Mouse (Mus musculus): ENCODE data around the gene Gadd45b.

The Gadd45b gene

GRCm38 (mm10) chr10:80935241-80935640 is 5.4 kb downstream of the Gadd45b start:
- DNase-seq (ENCODE audit: low spot score): no peak

GRCm38 (mm10) chr10:80935698-80936097 is 5.8 kb downstream of the Gadd45b start:
- DNase-seq (ENCODE audit: low spot score): no peak

DNA sequence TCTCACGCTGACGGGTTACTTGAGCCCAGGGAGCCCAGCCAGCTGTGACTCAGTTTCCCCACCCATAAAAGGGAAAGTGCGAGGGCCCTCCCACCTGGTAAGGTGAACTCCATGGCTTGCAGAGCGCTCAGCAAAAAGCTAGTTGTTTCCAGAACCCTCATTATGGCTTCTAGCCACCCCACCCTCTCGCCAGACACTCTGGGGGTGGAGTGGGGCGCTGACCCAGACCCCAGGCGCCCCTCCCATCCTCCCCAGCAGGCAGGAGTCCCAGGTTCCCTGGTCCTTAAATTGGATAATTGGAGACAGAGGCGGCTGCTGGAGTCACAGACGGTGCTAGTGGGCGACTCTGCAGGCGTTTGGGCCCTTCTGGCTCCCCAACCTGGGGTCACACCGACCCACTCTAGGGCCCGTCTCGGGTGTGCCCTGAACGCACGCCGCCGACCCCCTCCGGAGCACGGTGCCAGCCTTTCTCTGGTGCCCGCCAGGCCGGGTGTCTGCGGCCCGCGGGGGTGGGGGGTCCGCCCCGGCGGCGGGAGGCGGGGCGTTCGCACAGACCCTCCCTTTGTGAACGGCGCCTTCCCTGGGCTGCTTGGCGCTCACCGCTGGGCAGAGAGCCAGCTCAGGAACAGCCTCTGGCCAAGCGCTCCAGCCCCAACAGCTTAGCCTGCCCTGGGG is 6.4 kb downstream of the Gadd45b start:
- DNase-seq (ENCODE audit: low spot score): peak; percentile 67

DNA sequence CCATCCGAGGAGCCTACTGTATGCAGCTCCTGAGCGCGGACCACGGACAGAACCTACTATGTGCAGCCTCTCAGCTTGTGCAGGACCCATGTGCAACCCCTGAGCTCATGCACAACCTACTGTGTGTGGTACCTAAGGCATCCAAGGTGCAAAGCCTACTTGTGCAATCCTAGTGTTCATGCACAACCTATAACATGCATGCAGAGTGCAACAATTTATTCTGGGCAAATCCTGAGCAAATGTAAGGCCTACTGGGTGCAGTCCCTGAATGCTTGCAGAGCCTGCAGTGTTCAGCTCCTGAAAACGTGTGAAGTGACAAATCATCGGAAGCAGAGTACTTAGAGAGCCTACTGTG is 6.9 kb downstream of the Gadd45b start:
- DNase-seq (ENCODE audit: low spot score): no peak

GRCm38 (mm10) chr10:80937646-80938045 is 7.8 kb downstream of the Gadd45b start:
- peak; percentile 59 for DNase-seq (ENCODE audit: low spot score)

- no peak for DNase-seq (ENCODE audit: low spot score)
Observed at GRCm38 (mm10) chr10:80938831-80939550, 9.1 kb downstream of the Gadd45b start.

DNA sequence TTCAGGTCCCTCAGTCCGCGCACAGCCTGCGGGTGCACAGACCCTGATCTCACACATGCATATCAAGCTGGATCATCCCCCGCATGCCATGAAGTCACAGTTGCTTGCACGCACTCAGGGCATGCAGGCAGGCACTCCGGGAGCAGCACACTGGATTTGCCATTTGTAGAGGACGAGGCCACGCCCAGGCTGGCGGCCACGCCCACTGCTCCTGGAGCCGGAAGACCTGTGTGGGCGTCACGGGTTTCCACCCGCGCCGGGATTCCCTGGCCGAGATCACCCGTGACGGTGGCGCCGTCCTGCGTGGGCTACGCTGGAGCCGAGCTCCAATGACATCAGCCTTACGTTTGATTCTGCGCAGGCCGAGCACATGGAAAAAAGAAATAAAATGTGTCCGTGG is 9.8 kb downstream of the Gadd45b start:
- DNase-seq (ENCODE audit: low spot score): peak; percentile 71

DNA sequence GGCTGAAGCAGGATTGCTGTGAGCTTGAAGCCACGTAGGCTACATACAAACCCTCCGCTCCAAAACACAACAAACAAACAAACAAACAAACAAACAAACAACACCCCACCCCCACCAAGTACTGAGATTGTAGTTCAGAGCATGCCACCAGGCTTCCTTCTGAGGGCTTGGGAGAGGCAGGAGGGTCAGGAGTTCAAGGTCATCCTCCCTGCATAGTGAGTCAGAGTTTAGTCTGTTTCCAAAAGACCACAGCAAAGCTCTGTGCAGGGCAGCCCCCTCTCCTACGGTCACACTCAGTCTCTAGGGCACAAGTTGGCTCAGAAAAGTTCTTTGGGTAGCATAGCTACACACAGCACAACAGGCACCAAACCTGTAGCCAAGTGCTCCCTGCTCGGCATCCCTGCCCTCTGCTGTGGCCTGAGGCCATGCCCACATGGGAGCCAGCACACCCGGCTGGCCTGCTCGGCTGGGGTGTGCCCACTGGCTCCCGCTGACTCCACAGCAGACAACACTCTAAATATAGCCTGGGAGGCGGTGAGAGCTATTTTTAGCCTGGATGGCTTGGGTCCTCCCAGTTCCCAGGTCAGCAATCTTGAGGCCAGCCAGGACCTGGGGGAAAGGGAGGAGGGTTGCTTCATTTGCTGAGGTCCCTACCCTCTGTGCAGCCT is 10.6 kb downstream of the Gadd45b start:
- DNase-seq (ENCODE audit: low spot score): no peak

- no peak for DNase-seq (ENCODE audit: low spot score)
Observed at GRCm38 (mm10) chr10:80940988-80941347, 11.1 kb downstream of the Gadd45b start.

DNA sequence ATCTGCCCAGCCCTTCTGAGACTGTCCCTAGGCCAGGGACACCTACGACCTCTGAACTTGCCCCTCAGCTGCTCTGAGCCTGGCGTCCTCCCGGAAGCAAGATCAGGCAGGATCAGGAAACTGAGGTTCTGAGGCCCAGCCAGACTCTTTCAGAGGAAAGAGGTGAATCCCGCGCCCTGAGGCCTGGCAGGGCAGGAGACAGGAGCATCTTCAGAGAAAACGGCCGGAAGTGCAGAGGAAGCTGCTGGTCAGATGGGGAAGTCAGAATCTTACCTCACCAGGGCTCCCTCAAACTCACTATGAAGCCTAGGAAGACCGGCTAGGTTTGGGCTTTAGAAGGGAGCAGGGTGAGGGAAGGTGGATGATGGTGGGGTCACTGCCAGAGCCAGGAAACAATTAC is 13.0 kb downstream of the Gadd45b start:
- no peak for DNase-seq (ENCODE audit: low spot score)

DNA sequence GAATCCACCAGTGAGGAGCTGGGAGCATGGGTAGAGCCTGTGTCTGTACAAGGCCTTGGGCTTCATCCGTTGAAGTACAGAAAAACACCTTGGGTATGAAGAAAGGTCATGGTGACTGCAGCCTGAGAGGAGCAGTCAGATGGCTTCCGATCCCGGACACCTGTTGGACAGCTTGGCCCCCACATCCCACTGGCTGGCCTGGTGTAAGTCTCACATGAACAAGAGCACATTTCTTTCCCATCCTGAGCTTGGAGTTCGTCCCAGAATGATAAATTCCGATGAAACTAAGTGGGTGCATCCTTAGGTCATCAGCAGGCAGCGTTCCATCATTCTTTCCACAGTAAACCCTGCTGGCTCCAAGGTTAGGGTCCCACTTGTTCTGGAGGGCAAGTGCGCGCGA is 13.8 kb downstream of the Gadd45b start:
- no peak for DNase-seq (ENCODE audit: low spot score)

DNA sequence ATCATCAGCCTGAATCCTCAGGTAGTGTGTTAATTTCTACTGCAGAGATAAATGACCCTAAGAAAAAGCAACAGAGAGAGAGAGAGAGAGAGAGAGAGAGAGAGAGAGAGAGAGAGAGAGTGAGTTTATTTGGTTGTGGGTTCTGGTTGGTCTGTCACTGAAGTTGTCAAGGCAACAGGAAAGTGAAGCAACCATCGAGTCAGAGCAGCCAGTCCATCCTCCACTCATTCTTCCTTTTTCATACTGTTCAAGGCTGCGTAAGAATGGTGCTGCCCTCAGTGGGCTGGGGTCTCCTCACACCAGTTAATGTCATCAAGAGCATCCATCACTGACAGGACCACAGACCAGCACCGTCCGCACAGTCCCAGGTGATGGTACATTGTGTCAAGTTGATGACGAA is 14.4 kb downstream of the Gadd45b start:
- DNase-seq (ENCODE audit: low spot score): no peak

DNA sequence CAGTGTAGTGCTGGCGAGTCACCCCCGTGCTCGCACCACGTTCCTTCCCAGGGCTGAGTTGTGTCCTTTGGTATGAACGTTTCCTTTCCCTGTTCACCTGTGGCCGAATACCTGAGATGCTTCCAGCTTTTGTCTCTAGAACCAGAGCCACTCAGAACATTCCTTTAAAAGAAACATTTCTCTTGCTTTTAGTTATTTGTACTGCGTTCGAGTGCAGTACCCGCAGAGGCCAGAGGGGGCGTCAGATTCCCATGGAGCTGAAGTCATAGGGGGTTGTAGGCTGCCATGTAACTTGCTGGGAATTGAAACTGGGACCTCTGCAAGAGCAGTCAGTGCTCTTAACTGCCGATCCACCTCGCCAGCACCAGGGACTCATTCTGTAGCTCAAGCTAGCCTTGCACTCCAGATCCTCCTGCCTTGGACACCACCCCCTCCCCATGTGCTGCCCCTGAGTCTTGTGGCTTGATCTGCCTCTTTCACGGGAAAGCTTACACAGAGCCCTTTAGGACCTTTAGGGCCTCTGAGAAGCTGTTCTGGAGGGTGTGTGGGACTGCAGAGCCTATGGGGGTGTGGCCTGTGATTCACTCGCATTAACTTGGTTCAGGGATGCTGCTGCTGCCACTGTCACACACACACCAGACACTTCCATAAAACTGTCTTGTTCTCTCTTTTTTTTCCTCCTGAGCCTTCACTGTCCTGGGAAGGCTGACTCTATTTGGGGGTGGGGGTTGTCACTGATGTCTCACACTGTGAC is 17.0 kb downstream of the Gadd45b start:
- DNase-seq (ENCODE audit: low spot score): no peak

DNA sequence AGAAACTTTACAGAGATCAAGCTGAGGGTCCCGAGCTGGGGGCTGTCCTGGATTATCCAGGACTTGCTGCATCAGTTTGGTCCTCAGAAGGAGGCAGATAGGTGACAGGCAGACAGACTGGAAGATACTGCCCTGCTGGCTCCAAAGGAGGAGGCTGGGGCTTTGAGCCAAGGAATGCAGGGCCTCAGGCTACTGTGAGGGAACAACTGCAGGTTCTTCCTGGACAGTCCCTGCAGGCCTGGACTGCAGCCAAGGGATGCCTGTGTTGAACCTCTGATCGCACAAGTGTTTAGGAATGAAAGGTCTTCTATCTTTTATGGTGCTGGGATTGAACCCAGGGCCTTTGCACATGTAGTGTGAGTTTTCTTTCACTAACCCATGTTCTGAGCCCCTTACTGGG is 17.9 kb downstream of the Gadd45b start:
- DNase-seq (ENCODE audit: low spot score): no peak

- DNase-seq (ENCODE audit: low spot score): no peak
Observed at GRCm38 (mm10) chr10:80948570-80948969, 18.7 kb downstream of the Gadd45b start.

DNA sequence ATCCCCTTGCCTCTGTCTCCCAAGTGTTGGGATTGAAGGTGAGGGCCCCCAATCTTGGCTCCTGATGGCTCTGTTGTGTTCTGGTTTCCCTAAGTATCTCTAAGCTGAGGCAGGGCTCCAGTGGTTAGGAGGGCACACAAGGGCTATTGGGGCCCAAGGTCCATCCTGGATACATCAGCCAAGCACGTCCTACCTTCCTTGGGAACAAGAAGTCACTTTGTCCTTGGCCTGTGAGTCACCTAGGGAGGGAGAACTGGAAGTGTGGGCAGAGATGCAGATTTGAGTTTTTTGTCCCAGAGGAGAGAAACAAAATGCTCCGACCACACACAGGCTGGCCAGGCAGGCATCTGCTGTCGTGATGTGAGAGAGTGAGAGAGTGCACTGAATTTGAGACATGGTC is 19.2 kb downstream of the Gadd45b start:
- no peak for DNase-seq (ENCODE audit: low spot score)

GRCm38 (mm10) chr10:80950314-80950713 is 20.4 kb downstream of the Gadd45b start:
- no peak for DNase-seq (ENCODE audit: low spot score)

- DNase-seq (ENCODE audit: low spot score): no peak
Observed at GRCm38 (mm10) chr10:80951761-80952390, 22.0 kb downstream of the Gadd45b start.

DNA sequence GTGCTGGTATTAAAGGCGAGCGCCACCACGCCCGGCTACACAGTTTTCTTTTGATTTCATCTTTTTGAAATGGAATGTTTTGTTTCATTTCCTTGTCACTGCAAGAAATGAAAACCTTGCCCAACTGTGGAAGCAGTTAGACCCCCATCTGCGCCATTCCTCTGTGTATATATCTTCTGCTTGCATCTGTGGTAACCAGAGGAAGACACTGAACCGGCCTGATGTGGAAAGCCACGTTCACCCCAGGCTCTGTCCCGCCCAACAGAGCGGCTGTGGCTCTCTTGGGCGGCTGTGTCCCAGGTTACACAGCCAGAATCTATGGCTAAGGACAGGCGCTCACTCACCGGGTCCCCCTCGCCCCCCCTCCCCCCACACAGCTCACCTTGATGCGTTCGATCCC is 22.6 kb downstream of the Gadd45b start:
- no peak for DNase-seq (ENCODE audit: low spot score)

DNA sequence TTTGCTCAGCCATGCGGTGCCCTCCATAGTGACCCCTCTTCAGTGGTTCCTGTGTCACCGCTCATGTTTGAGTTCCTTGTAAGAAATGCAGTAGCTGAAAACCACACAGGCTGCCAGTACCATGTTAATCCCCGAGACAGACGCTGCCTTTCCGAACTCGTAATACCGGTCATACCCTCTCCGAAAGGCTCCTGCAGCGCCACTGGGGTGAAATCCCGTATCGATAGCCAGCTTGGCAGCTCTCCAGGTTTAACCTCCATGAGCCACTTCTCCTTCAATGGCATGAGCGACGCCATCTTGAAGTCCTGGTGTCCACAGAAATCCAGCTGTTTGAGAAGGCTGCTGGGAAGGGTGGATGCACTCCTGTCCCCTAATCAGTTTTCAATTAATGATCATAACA is 24.5 kb downstream of the Gadd45b start:
- DNase-seq (ENCODE audit: low spot score): no peak

DNA sequence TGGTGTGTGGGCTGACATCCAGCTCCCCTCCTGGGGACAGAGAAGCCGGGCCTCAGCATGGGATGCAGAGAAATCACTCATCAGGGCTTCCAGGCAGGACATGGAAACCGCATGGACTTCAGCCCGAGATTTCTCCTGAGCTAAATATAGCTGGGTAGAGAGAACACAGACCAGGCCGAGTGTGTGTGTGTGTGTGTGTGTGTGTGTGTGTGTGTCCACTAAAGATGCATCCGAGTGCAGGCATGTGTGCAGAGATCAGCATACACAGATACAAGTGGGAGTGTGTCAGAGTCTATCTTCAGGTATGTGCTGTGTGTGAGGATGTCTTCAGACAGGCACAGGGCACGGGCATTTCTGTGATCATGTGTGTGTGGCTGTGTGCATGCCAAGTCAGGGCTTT is 25.0 kb downstream of the Gadd45b start:
- DNase-seq (ENCODE audit: low spot score): no peak

- no peak for DNase-seq (ENCODE audit: low spot score)
Observed at GRCm38 (mm10) chr10:80955536-80955935, 25.7 kb downstream of the Gadd45b start.

Measured in ovary, postnatal 14 days (tissue).